Mouse (Mus musculus): ENCODE data around the gene Mettl23. TPM values are rescaled to one million over a fixed set of nuclear protein-coding genes. Genes with fewer than 3 reads are reported as not detected.
A peak's percentile ranks its signal among the peaks of the same experiment; 100 is the strongest.

The Mettl23 gene
- polyA plus RNA-seq, 1 experiment from 2014 or later = 76.7 TPM

DNA sequence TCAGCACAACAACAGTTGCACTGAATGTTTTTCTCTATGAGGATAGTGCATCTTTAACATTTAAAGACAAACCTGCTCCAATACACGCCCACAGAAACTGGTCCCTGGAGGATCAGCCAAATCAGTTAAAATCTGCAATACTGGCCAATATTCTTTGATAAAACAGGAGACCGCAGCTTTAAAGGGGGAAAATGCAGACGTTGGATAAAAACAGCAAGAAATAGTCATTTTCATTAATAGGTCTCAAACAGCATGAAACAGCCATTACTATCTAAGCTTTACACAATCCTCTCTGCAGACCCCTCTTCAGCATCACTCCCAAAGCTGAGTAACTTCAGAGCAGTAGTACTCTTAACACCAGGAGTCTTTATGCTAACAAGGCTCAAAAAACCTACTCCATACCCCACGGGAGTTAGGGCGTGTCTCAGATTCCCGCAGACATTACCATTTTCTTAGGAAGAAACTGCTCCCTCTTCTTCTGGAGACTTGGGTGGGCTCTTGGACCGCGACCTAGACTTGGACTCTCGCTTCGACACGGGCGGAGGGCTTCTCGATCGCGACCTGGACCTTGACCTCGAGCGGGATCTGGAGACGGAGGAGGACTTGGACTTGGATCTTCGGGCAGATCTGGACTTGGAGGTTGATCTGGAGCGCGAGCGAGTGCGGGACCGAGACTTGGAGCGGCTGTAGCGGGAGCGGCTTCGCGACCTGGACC is 8.7 kb downstream of the Mettl23 start:
- Histone ChIP-seq H3K27ac (replicated peaks) (peak overlapping the region; percentile 98), H3K4me2 (peak overlapping the region; percentile 98), H3K9ac (peak overlapping the region; percentile 96), H3K27me3 (no peaks in the 10 kb centered on the region), H3K4me1 (replicated peaks) (peaks cover 51% of the 10 kb centered on the region), H3K36me3 (peaks cover 47% of the 10 kb centered on the region), H3K9me3 (no peaks in the 10 kb centered on the region), H3K4me3 (peak overlapping the region; percentile 98)
- ATAC-seq (ENCODE audit: low read depth) = no peak
- WGBS = 1% methylated on average over 29 of the region's 29 CpGs

DNA sequence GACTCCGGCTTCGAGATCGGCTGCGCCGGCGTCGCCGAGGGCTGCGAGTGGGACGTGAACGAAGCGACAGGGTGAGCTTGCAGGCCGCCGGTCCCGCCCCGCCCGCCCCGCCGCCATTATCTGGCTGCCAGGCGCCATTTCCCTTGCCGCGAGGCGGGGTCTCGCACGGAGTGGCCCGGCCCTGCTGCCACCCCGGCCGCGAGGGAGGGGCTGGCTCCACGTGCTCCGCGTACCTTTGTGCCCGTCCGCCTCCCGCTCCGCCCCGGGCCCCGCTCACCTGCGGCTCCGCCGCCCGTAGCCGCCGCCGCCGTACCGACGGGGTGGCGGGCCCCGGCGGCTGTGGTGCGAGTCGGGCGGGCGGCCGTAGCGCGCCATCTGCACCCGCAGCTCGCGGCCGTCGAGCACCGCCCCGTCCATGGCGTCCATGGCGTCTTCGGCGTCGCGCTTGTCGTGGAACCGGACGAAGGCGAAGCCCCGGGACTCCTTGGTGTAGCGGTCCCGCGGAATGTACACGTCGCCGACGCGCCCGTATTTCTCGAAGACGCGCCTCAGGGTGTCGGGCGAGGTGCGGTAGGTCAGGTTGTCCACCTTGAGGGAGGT is 9.3 kb downstream of the Mettl23 start, which contains the start of gene Mfsd11:
TSS of gene Mfsd11 (plus strand) at position 150 of the 600 bp plus-strand sequence.
- Histone ChIP-seq H3K9me3 (no peaks in the 10 kb centered on the region), H3K4me2 (peak within 1 kb of the TSS; percentile 98), H3K4me1 (replicated peaks) (peaks cover 50% of the 10 kb centered on the region), H3K4me3 (peak within 1 kb of the TSS; percentile 98), H3K27ac (replicated peaks) (peak within 1 kb of the TSS; percentile 98), H3K9ac (peak within 1 kb of the TSS; percentile 96), H3K36me3 (peaks cover 44% of the 10 kb centered on the region), H3K27me3 (no peaks in the 10 kb centered on the region)
- under 1% methylated on average over 87 of the region's 91 CpGs for whole genome bisulfite sequencing
- ATAC-seq (ENCODE audit: low read depth) = peak; percentile 71

- peaks cover 46% of the 10 kb centered on the region for H3K4me1 ChIP-seq (replicated peaks)
- peak within 1 kb of the TSS; percentile 96 for H3K9ac ChIP-seq
- H3K9me3 ChIP-seq = no peaks in the 10 kb centered on the region
- peak within 1 kb of the TSS; percentile 98 for H3K27ac ChIP-seq (replicated peaks)
- H3K4me3 ChIP-seq = peak within 1 kb of the TSS; percentile 98
- H3K36me3 ChIP-seq = peaks cover 41% of the 10 kb centered on the region
- peak within 1 kb of the TSS; percentile 98 for H3K4me2 ChIP-seq
- ATAC-seq (ENCODE audit: low read depth) = peak; percentile 93
- H3K27me3 ChIP-seq = no peaks in the 10 kb centered on the region
- WGBS = under 1% methylated on average over 69 of the region's 74 CpGs
Observed at GRCm38 (mm10) chr11:116852891-116853511, 9.9 kb downstream of the Mettl23 start, which contains the start of gene Srsf2. Gene Srsf2 (minus strand): TSS chr11:116853094.

GRCm38 (mm10) chr11:116853512-116853928 is 10.4 kb downstream of the Mettl23 start:
- Histone ChIP-seq H3K36me3 (peaks cover 37% of the 10 kb centered on the region), H3K9ac (peak overlapping the region; percentile 82), H3K4me1 (replicated peaks) (peaks cover 45% of the 10 kb centered on the region), H3K9me3 (no peaks in the 10 kb centered on the region), H3K4me2 (peak overlapping the region; percentile 76), H3K27ac (replicated peaks) (peak overlapping the region; percentile 98), H3K27me3 (no peaks in the 10 kb centered on the region), H3K4me3 (peak overlapping the region; percentile 98)
- WGBS = 0% methylated on average over 36 of the region's 36 CpGs
- peak; percentile 93 for ATAC-seq (ENCODE audit: low read depth)

GRCm38 (mm10) chr11:116854279-116854678 is 11.2 kb downstream of the Mettl23 start:
- no peaks in the 10 kb centered on the region for H3K9me3 ChIP-seq
- H3K4me3 ChIP-seq = peak overlapping the region; percentile 98
- 41% methylated on average over 10 of the region's 10 CpGs for WGBS
- peak overlapping the region; percentile 98 for H3K27ac ChIP-seq (replicated peaks)
- H3K4me2 ChIP-seq = peak overlapping the region; percentile 76
- no peak for ATAC-seq (ENCODE audit: low read depth)
- H3K4me1 ChIP-seq (replicated peaks) = peaks cover 43% of the 10 kb centered on the region
- H3K36me3 ChIP-seq = peaks cover 36% of the 10 kb centered on the region
- no peaks in the 10 kb centered on the region for H3K27me3 ChIP-seq
- peak overlapping the region; percentile 82 for H3K9ac ChIP-seq

DNA sequence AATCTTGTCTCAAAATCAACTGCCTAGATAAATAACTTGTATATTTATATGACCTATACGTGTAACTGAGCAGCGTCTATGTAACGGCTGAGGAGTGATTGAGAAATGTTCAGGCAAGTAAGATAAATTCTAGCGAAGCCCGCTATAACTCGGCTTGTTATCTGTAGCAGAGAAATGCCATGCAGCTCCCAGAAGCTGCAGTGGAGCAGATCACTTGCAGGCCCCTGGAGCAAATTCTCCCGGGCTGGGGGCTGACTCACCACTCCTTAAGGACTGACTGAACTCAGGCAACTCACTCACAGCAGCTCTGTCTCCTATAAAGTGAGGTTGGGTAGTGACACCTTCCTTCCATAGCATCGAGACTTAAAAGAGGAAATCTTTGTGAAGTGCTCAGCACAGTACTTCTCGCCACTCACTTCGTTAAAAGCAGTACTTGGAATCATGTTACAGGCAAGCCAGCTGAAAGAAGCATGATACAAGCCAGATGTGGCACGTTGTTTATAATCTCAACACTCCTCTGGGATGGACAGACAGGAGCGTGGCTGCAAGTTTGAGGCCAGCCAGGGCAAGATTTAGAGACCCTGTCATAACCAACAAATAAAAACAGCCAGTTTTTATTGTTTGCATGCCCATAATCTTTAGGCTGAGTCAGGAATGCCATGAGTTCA is 14.2 kb downstream of the Mettl23 start:
- no peak for ATAC-seq (ENCODE audit: low read depth)
- Histone ChIP-seq H3K4me1 (replicated peaks) (peaks cover 25% of the 10 kb centered on the region), H3K4me2 (no peak overlapping the region), H3K27me3 (no peaks in the 10 kb centered on the region), H3K9me3 (no peaks in the 10 kb centered on the region), H3K4me3 (no peak overlapping the region), H3K36me3 (peaks cover 52% of the 10 kb centered on the region), H3K9ac (no peak overlapping the region), H3K27ac (replicated peaks) (no peak overlapping the region)
- WGBS = 81% methylated on average over 12 of the region's 12 CpGs

GRCm38 (mm10) chr11:116864444-116864843 is 21.4 kb downstream of the Mettl23 start:
- no peak overlapping the region for H3K4me2 ChIP-seq
- ATAC-seq (ENCODE audit: low read depth) = no peak
- H3K4me1 ChIP-seq (replicated peaks) = 0 out of 2 replicates have a peak, but pooled peaks cover 3% of the 10 kb centered on the region
- H3K27ac ChIP-seq (replicated peaks) = no peak overlapping the region
- H3K27me3 ChIP-seq = no peaks in the 10 kb centered on the region
- peaks cover 99% of the 10 kb centered on the region for H3K36me3 ChIP-seq
- 85% methylated on average over 10 of the region's 10 CpGs for WGBS
- H3K4me3 ChIP-seq = no peak overlapping the region
- no peak overlapping the region for H3K9ac ChIP-seq
- no peaks in the 10 kb centered on the region for H3K9me3 ChIP-seq

- no peak overlapping the region for H3K4me3 ChIP-seq
- no peak overlapping the region for H3K9ac ChIP-seq
- 77% methylated on average over 12 of the region's 12 CpGs for WGBS
- H3K4me1 ChIP-seq (replicated peaks) = 0 out of 2 replicates have a peak, but pooled peaks cover 3% of the 10 kb centered on the region
- peaks cover 90% of the 10 kb centered on the region for H3K36me3 ChIP-seq
- no peak overlapping the region for H3K27ac ChIP-seq (replicated peaks)
- H3K4me2 ChIP-seq = no peak overlapping the region
- no peak for ATAC-seq (ENCODE audit: low read depth)
- no peaks in the 10 kb centered on the region for H3K27me3 ChIP-seq
- no peaks in the 10 kb centered on the region for H3K9me3 ChIP-seq
Observed at GRCm38 (mm10) chr11:116865945-116866585, 23.0 kb downstream of the Mettl23 start.

- no peak overlapping the region for H3K27ac ChIP-seq (replicated peaks)
- peaks cover 85% of the 10 kb centered on the region for H3K36me3 ChIP-seq
- H3K9ac ChIP-seq = no peak overlapping the region
- no peaks in the 10 kb centered on the region for H3K27me3 ChIP-seq
- ATAC-seq (ENCODE audit: low read depth) = no peak
- H3K4me1 ChIP-seq (replicated peaks) = no peaks in the 10 kb centered on the region
- H3K9me3 ChIP-seq = no peaks in the 10 kb centered on the region
- H3K4me3 ChIP-seq = no peak overlapping the region
- WGBS = 83% methylated on average over 3 of the region's 3 CpGs
- H3K4me2 ChIP-seq = no peak overlapping the region
Observed at GRCm38 (mm10) chr11:116868129-116868528, 25.1 kb downstream of the Mettl23 start.

DNA sequence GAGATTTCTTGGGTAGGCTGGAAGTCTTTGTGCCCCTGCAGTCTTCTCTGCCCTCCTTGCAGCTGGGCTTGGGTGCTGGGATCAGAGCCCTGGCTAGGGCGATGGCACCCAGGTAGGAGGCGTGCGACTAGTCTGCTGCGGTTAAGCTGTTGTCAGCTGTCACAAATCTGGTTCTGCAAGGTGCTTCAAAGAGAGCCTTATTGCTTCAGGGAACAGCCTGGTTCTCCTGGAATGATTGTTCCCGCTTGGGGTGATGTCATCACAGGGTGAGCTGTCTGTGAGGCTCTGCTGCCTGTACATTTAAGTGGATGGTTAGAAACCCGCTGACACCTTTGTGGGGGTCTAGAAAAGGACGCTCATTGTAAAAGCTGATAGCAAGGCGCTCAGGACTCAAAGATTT is 26.1 kb downstream of the Mettl23 start:
- H3K36me3 ChIP-seq = peaks cover 85% of the 10 kb centered on the region
- no peak overlapping the region for H3K4me3 ChIP-seq
- no peaks in the 10 kb centered on the region for H3K9me3 ChIP-seq
- H3K4me2 ChIP-seq = no peak overlapping the region
- no peak overlapping the region; the same call in 1 of the 2 replicates for H3K9ac ChIP-seq
- 90% methylated on average over 8 of the region's 8 CpGs for WGBS
- no peaks in the 10 kb centered on the region for H3K27me3 ChIP-seq
- H3K4me1 ChIP-seq (replicated peaks) = no peaks in the 10 kb centered on the region
- no peak overlapping the region for H3K27ac ChIP-seq (replicated peaks)
- ATAC-seq (ENCODE audit: low read depth) = no peak

- Histone ChIP-seq H3K9ac (no peak overlapping the region), H3K27ac (replicated peaks) (no peak overlapping the region), H3K4me3 (no peak overlapping the region), H3K36me3 (peaks cover 85% of the 10 kb centered on the region), H3K4me1 (replicated peaks) (no peaks in the 10 kb centered on the region), H3K27me3 (no peaks in the 10 kb centered on the region), H3K9me3 (no peaks in the 10 kb centered on the region), H3K4me2 (no peak overlapping the region)
- ATAC-seq (ENCODE audit: low read depth) = no peak
- WGBS = 84% methylated on average over 4 of the region's 4 CpGs
Observed at GRCm38 (mm10) chr11:116869641-116870040, 26.6 kb downstream of the Mettl23 start.

Data from neural tube, embryonic 13.5 days (tissue).